Mouse (Mus musculus): ENCODE measurements around the gene Gpr39.

Gene Gpr39

GRCm38 (mm10) chr1:125808426-125808825, 131.6 kb downstream of the Gpr39 start:
- in situ Hi-C loops (cut with MboI, MseI): no loop called here

GRCm38 (mm10) chr1:125813141-125813782, 136.5 kb downstream of the Gpr39 start:
- in situ Hi-C loops (cut with MboI, MseI): no loop called here

DNA sequence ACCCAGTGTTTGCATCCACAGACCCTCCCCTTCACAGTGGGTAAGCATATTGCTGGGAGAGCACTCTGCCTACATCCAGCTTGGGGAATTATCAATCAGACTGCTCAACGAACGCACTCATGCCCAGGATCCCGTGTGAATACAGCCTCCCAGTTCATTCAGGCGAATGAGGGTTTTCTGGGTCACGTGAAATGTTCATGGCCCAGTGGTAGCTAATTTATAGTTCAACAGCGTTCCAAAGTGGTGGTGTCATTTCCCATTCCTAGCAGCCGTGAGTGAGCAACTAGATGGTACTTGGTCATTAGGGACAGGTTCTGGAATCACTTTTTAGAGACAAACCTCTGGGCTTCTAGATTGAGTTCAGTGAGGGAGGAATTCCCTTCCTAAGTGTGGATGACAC, 144.3 kb downstream of the Gpr39 start:
- in situ Hi-C loops (cut with MboI, MseI): no loop called here

GRCm38 (mm10) chr1:125823611-125824010, 146.8 kb downstream of the Gpr39 start:
- in situ Hi-C loops (cut with MboI, MseI): no loop called here

- in situ Hi-C loops (cut with MboI, MseI): no loop called here
These were observed 160.7 kb downstream of the Gpr39 start for GRCm38 (mm10) chr1:125837507-125837906.

DNA sequence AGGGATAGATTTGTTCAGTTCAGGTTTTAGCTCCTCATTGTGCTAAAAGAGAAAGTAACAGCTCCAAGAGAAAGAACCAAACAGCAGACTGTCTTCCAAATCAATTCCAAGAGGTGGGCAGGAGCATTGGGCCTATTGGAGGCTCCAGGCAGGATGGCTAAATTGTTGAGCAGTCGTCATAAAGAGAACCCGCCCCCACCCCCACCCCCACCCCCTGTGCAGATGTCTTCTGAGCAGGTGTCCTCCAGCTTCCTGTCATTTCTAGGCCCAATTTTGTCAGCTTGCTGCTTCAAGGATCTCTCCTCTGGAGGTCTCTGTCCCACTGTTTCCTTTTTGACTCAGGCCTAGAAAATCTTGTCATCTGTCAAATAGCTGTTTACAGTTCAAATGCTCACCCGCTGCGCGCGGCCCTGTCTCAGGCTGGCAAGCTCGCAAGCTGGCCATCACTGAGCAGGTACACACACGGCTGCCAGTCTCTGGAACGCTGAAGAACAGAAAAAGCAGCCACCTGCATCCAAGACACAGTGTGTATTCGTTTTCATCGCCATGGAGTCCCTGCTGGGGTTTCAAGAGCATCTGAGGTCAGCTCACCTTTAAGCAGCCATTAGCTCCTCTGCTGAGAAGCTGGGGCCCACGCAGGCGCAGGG, 163.1 kb downstream of the Gpr39 start:
- in situ Hi-C loops (cut with MboI, MseI): no loop called here

GRCm38 (mm10) chr1:125854646-125855045, 177.9 kb downstream of the Gpr39 start:
- in situ Hi-C loops (cut with MboI, MseI): no loop called here

GRCm38 (mm10) chr1:125858631-125859030, 181.8 kb downstream of the Gpr39 start:
- in situ Hi-C loops (cut with MboI, MseI): no loop called here

GRCm38 (mm10) chr1:125870056-125870455, 193.3 kb downstream of the Gpr39 start:
- in situ Hi-C loops (cut with MboI, MseI): no loop called here

- in situ Hi-C loops (cut with MboI, MseI): no loop called here
These were observed 216.4 kb downstream of the Gpr39 start for GRCm38 (mm10) chr1:125893158-125893557.

- in situ Hi-C loops (cut with MboI, MseI): no loop called here
These were observed 233.5 kb downstream of the Gpr39 start for GRCm38 (mm10) chr1:125910211-125910870.

- in situ Hi-C loops (cut with MboI, MseI): no loop called here
These were observed 234.1 kb downstream of the Gpr39 start for GRCm38 (mm10) chr1:125910871-125911265.

- in situ Hi-C loops (cut with MboI, MseI): no loop called here
These were observed 234.6 kb downstream of the Gpr39 start for GRCm38 (mm10) chr1:125911337-125911900.

- in situ Hi-C loops (cut with MboI, MseI): no loop called here
These were observed 235.2 kb downstream of the Gpr39 start for GRCm38 (mm10) chr1:125911901-125912445.

DNA sequence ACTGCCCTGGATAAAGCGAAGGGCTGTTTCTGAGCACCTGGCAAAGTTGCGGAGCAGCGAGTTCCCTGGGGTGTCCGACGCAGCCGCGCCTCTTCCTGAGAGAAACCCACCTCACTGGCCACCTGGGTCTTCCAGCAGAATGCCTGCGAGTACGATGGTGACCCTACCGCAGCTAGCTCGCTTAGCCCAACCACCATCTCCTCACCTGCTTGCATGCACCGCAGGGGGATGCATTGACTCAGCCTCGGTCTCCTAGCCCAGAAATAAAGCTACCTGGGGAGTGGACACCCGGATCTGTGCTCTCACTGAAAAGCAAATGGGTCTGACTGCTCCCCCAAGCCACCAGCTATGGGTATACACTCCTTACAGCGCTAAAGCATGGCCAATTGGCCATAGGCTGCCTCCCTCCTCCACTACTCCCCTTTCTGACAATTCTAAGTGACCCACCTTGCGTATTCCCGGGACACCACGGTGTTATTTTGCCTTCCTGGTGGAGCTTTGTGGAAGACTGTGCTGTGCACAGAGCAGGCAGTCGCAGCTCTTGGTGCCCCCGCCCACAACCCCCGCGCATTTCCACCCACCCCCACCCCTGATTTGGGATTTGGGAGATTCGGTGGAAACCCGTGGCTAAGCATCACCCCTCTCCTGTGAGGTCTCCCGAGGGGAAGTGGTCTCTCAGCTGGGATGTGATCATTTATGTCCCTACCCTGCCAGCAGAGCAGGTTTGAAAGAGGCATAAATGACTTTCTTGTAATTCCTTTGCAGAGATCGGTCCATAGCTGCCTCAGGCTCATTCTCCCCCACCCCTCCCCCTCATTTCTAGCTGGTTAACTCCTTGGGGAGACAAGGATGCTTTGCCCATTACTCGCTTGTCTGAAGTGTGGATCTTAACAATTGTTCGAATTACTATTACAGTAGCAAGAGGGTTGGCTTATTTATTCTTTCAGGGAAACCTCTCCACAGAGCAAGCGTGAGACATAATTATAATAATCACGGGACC, 236.1 kb downstream of the Gpr39 start, which contains the start of gene Lypd1:
TSS of gene Lypd1 (minus strand) at position 501 of the 1,000 bp plus-strand sequence.
- in situ Hi-C loops (cut with MboI, MseI): no loop called here

DNA sequence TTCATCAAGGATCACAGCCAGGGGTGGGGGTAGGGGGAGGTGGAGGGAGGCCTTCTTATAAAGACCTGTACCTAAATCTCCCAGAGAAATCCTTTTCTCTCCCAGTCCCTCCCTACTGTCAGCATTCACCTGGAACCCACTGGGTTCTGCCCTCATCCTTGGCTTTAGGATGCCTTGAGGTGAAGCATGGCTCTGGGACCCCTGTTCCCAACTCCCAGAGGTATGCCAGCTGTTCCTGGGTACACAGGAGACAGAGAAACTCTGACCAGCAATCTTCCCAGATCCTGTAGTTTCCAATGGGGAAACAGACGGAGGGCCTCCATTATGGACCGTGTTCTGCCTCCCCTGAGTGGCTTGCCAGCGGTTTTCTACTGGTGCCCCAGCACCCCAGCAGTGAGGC, 243.9 kb downstream of the Gpr39 start:
- in situ Hi-C loops (cut with MboI, MseI): no loop called here

DNA sequence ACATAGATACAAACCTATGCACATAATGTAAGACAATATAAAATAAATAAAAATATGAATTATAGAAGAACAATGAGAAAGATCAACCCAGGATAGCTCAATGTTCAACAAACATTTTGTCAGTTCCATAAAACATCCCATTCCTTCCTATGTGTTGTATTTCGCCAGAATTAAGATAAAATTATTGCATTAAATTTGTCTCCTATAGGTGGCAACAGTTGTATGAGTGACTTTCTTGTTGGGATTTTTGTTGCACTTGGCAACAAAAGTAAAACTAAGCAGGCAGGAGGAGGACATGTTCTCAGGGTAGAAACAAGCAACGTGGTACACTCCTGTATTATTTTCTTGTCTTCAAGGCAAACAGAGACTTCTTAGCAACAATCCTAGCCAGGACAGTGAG, 246.3 kb downstream of the Gpr39 start:
- in situ Hi-C loops (cut with MboI, MseI): no loop called here
